Mouse (Mus musculus) stomach, embryonic 14.5 days (tissue): ENCODE measurements around the gene Fdx1. TPM values are rescaled to one million over a fixed set of nuclear protein-coding genes. Genes with fewer than 3 reads are reported as not detected.

Experiments
- ATAC-seq: fragments of 200-750 bp; cut with Nextera tagmentation; 2 replicates; pipeline ENCODE4 v1.8.0; 2017; ENCODE audit warnings: low read depth, moderate TSS enrichment; ENCODE audit not compliant: insufficient number of reproducible peaks, insufficient read depth, low FRiP score
- H3K27ac ChIP-seq: fragments of 300-500 bp; sonication (generic); 2 replicates; pipeline ENCODE4 v1.5.1; 2014; ENCODE audit warnings: mild to moderate bottlenecking, low read length, moderate library complexity, mixed read lengths
- H3K27me3 ChIP-seq: fragments of 300-500 bp; sonication (generic); 2 replicates; pipeline ENCODE4 v1.6.1; 2014; ENCODE audit warnings: low read length, control low read depth, mixed read lengths; ENCODE audit not compliant: control insufficient read depth, insufficient read depth
- H3K36me3 ChIP-seq: fragments of 300-500 bp; sonication (generic); 2 replicates; pipeline ENCODE4 v1.6.1; 2014; ENCODE audit warnings: mild to moderate bottlenecking, control low read depth, low read length, moderate library complexity, mixed read lengths; ENCODE audit not compliant: control insufficient read depth, insufficient read depth
- H3K4me1 ChIP-seq: fragments of 300-500 bp; sonication (generic); 2 replicates; pipeline ENCODE4 v1.6.1; 2014; ENCODE audit warnings: low read length, control low read depth, mixed read lengths; ENCODE audit not compliant: control insufficient read depth, insufficient read depth
- H3K4me2 ChIP-seq: fragments of 300-500 bp; sonication (generic); replicated peaks from 2 replicates; pipeline ENCODE4 v1.6.1; 2014; ENCODE audit warnings: low read depth, low read length, control low read depth
- H3K4me3 ChIP-seq: fragments of 300-500 bp; sonication (generic); 2 replicates; pipeline ENCODE4 v1.5.1; 2014; ENCODE audit warnings: low read depth, low read length, control low read depth
- H3K9ac ChIP-seq: fragments of 300-500 bp; sonication (generic); replicated peaks from 2 replicates; pipeline ENCODE4 v1.6.1; 2014; ENCODE audit warnings: low read depth, mild to moderate bottlenecking, control low read depth, low read length, moderate library complexity, mixed read lengths
- H3K9me3 ChIP-seq: fragments of 300-500 bp; sonication (generic); 2 replicates; pipeline ENCODE4 v1.6.1; 2016; ENCODE audit warnings: low read depth, low read length, control low read depth; ENCODE audit not compliant: control insufficient read depth
- WGBS: fragments of 180-500 bp; shearing (Covaris S2); extraction: QIAGEN DNeasy Blood & Tissue Kit; methylation state at CpG from one replicate; pipeline ENCODE4 v1.1.7; 2014; 5-methylcytosine and 5-hydroxymethylcytosine counted together
- polyA plus RNA-seq: library from polyadenylated mRNA; unstranded; fragments of >200 nt; fragmentation: Nextera tagmentation; extraction: Ambion mirVana; gene quantifications from 2 replicates; pipeline ENCODE4 v1.2.1, GENCODE M21; 2014

The Fdx1 gene
- polyA plus RNA-seq, 1 experiment from 2014 or later = 75.2 TPM

DNA sequence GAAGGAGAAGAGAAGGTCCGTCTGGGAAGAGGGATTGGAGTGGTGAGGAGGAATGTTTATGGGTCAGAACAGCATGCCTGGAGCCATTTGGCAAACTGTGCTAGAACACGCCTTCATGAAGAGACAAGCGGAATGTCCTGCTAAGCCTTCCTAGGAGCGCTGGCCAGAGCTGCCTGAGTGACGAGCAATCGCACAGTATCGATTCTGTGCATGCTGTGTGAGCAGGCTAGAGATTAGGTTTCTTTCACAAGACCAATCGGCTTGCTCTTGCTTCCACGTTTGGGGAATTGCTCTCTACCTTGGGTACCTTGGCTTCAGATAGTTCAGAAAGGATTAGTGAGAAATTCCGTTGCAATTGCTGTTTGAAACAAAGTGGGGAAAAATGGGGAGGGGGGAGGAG lies 35.2 kb downstream of the Fdx1 start:
- no peak for ATAC-seq
- 26% methylated on average over 10 of the region's 10 CpGs for WGBS
- H3K4me1 ChIP-seq = peaks cover 11% of the 10 kb centered on the region
- no peak overlapping the region for H3K4me3 ChIP-seq
- H3K27me3 ChIP-seq = no peaks in the 10 kb centered on the region
- H3K9me3 ChIP-seq = no peaks in the 10 kb centered on the region
- no peak overlapping the region for H3K27ac ChIP-seq
- no peak overlapping the region for H3K9ac ChIP-seq
- H3K36me3 ChIP-seq = no peaks in the 10 kb centered on the region
- H3K4me2 ChIP-seq = no peak overlapping the region

DNA sequence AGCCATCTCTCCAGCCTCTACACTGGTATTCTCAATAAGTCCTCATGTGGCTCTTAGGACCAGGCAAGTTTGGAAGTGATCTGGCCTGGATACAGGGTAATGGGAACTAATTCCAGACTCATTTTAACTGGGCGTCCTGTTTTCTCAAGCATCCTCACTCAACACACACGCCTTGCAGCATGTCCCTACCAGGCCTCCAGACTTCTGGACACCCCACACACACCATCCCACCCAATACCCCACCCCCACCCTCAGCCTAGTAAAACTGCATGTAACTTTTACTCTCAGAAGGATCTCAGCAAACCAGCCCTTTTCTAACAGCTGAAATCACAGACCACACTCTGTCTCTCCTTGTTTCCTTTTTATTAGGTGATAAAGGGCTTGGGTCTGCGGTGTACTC lies 35.7 kb downstream of the Fdx1 start:
- H3K9me3 ChIP-seq = no peaks in the 10 kb centered on the region
- no peak overlapping the region for H3K4me2 ChIP-seq
- 69% methylated on average over 3 of the region's 3 CpGs for WGBS
- H3K27ac ChIP-seq = no peak overlapping the region
- H3K27me3 ChIP-seq = no peaks in the 10 kb centered on the region
- no peak for ATAC-seq
- H3K4me1 ChIP-seq = peaks cover 11% of the 10 kb centered on the region
- H3K36me3 ChIP-seq = no peaks in the 10 kb centered on the region
- no peak overlapping the region for H3K4me3 ChIP-seq
- H3K9ac ChIP-seq = no peak overlapping the region

DNA sequence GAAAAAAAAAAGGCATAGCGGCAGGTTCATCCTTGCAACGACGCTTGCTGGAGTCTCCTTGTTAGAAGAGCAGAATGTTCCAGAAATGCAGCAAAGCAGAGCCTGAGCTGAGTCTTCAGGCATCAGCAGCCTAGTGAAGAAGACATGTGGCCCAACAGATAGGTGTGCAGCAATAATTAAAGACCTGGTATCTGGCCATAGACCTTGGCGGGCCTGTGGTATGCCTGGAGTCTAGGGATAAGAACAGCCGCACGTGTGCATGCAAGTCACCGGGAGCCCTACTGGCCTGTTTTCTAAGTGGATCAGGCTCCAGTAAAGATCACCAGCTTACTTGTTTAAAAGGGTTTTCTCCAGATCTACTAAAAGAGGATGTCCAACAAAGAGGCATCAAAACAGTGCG lies 36.7 kb downstream of the Fdx1 start:
- no peak overlapping the region for H3K9ac ChIP-seq
- no peaks in the 10 kb centered on the region for H3K36me3 ChIP-seq
- 93% methylated on average over 8 of the region's 8 CpGs for WGBS
- no peak overlapping the region for H3K4me3 ChIP-seq
- peaks cover 11% of the 10 kb centered on the region for H3K4me1 ChIP-seq
- H3K27me3 ChIP-seq = no peaks in the 10 kb centered on the region
- H3K27ac ChIP-seq = no peak overlapping the region
- H3K9me3 ChIP-seq = no peaks in the 10 kb centered on the region
- no peak for ATAC-seq
- H3K4me2 ChIP-seq = no peak overlapping the region

DNA sequence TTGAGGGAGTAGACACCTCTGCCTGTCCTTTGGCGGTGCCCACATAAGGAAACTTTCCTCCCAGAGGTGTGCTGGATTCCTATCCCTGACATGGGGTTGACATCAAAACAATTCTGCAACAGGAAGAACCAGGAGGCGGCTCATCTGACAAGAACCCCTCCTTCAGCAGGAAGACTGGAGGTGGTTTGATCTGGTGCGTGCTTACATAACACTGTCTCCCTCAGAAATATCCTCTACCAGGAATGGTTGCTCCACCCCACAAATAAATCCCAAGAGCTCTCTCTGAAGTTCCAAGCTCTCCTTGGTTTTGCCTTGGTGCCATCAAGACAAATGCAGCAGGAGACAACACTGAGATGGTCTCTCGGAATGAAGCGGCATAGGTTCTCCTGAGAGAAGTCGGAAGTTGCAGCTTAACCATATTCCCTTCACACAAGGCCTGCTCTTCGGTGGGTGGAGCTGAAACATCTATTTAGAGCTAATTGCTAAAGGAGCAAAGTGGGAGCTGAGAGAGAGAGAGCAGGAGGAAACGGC lies 38.7 kb downstream of the Fdx1 start:
- 79% methylated on average over 8 of the region's 8 CpGs for WGBS
- no peaks in the 10 kb centered on the region for H3K9me3 ChIP-seq

DNA sequence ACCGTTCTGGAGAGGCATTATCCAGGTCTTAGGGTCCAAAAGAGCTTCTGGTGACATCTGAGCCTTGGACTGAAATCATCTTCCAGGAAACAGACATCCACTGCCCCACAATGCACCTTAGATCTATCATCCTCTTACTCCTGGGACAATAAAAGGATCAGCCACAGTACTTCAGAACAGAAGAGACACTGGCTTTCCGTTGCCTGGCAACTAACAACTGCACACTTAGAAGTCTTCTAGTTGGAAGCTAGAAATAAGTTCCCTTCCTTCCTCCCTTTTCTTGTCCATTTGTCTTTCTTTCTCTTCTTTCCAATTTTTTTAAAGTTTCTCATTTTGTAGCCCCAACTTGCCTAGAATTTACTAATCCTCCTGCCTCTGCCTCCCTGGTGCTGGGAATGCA lies 40.6 kb downstream of the Fdx1 start:
- H3K4me2 ChIP-seq = no peak overlapping the region
- no peak overlapping the region for H3K4me3 ChIP-seq
- 86% methylated on average over 2 of the region's 2 CpGs for whole genome bisulfite sequencing
- H3K36me3 ChIP-seq = no peaks in the 10 kb centered on the region
- peaks cover 4% of the 10 kb centered on the region for H3K4me1 ChIP-seq
- H3K9ac ChIP-seq = no peak overlapping the region
- ATAC-seq = no peak
- no peak overlapping the region for H3K27ac ChIP-seq
- H3K9me3 ChIP-seq = no peaks in the 10 kb centered on the region
- H3K27me3 ChIP-seq = no peaks in the 10 kb centered on the region

More for the DNA sequence above, 38.7 kb downstream of the Fdx1 start:
- Histone ChIP-seq H3K4me2 (no peak overlapping the region), H3K27me3 (no peaks in the 10 kb centered on the region), H3K36me3 (no peaks in the 10 kb centered on the region), H3K27ac (no peak overlapping the region), H3K4me1 (peaks cover 11% of the 10 kb centered on the region), H3K9ac (no peak overlapping the region), H3K4me3 (no peak overlapping the region)
- no peak for ATAC-seq

DNA sequence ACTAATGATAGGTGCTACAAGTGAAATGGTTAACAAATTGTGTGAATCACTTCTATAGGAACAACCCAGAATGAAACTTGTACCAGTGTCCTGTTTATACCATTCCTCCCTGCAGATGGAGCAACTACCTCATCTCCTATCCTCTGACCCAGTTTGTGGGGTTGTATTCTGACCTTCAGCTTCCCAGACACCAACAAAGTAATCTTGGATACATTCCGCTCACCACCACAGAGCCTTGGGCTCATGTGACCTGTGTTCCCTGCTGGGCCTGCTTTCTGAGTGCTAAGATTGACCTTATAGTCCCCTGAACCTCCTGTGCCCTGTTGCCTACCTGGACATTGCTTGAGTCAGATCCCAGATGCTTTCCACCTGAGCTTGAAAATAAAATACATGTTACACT lies 47.8 kb downstream of the Fdx1 start:
- no peaks in the 10 kb centered on the region for H3K27me3 ChIP-seq
- no peak overlapping the region for H3K4me3 ChIP-seq
- H3K4me1 ChIP-seq = no peaks in the 10 kb centered on the region
- H3K36me3 ChIP-seq = no peaks in the 10 kb centered on the region
- H3K27ac ChIP-seq = no peak overlapping the region
- no peak overlapping the region for H3K9ac ChIP-seq
- H3K4me2 ChIP-seq = no peak overlapping the region
- no peak for ATAC-seq
- no peaks in the 10 kb centered on the region for H3K9me3 ChIP-seq
- WGBS = 87% methylated on average over 1 of the region's 1 CpGs

DNA sequence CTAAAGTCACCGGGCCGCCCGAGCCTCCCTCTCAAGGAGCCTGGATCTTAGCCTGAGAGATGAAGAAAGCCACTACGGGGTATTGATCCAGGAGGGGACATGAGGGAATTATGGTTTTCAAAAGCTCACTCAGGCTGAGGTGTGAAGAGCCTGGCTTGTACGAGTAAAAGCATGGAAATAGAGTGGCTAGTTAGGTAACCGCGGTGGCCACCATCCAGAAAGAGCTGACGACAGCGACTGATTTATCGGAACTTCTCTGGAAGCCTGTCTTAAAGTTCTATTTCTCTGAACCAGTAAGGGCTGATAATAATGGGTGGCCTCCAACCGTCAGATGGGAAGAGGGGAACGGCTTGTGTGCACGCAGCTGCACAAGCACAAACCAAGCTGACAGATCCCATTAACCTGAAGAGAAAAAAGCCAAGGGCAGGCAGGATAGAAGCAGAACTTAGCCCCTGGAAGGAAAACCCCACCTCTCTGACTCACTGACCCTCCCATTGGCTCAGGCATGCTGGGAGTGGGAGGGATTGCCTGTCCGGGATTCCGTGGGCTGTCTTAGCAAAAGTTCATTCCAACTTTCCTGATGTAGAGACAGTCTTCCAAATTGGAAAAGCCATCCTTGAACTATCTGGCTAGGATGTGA lies 48.8 kb downstream of the Fdx1 start:
- no peaks in the 10 kb centered on the region for H3K4me1 ChIP-seq
- H3K36me3 ChIP-seq = no peaks in the 10 kb centered on the region
- ATAC-seq = no peak
- whole genome bisulfite sequencing = 66% methylated on average over 15 of the region's 15 CpGs
- no peaks in the 10 kb centered on the region for H3K9me3 ChIP-seq
- no peak overlapping the region for H3K4me2 ChIP-seq
- H3K4me3 ChIP-seq = no peak overlapping the region
- H3K9ac ChIP-seq = no peak overlapping the region
- no peak overlapping the region for H3K27ac ChIP-seq
- H3K27me3 ChIP-seq = no peaks in the 10 kb centered on the region

DNA sequence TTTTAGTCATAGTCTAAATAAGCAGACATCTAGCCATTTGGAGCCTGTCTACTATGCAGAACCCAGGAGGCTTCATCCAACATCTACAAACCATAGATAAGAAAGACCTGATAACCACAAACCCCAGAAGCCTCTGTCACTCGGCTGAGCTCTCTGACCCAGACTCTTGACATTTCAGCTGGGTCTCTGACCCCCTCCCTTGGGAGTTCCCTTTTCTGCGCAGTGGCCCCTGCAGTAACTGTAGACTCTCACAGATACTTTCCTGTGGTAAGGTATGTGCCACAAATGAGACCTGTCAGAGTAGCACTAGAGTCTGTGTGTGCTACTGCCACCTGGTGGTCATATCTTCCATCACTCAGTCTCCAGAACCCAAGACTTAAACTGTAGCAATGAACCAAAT lies 54.5 kb downstream of the Fdx1 start:
- H3K4me2 ChIP-seq = no peak overlapping the region
- 5% methylated on average over 2 of the region's 2 CpGs for WGBS

DNA sequence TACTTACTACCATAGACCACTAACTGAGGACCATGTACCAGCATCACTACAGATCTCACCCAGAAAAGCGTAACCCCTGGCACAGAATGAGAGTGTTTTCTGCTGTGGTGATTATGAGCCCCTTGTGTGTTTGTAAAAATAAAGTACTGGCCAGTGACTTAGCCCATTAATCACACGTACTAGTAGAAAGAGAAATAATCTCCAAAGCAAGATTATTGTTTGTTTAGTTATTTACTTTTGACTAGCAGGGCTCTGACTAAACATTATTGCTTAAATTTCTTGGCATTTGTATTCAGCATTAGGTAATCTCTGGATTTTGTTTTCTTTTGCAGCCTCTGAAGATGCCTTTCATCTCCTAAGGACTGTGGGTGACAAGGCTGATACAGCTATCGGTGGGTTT lies 55.1 kb downstream of the Fdx1 start:
- Histone ChIP-seq H3K27me3 (no peaks in the 10 kb centered on the region), H3K36me3 (no peaks in the 10 kb centered on the region), H3K27ac (no peak overlapping the region), H3K4me1 (no peaks in the 10 kb centered on the region), H3K4me2 (no peak overlapping the region), H3K9me3 (no peaks in the 10 kb centered on the region), H3K4me3 (no peak overlapping the region), H3K9ac (no peak overlapping the region)
- ATAC-seq = no peak
- 62% methylated on average over 3 of the region's 3 CpGs for WGBS

More for the DNA sequence above, 54.5 kb downstream of the Fdx1 start:
- H3K9ac ChIP-seq = no peak overlapping the region
- no peaks in the 10 kb centered on the region for H3K36me3 ChIP-seq
- no peak overlapping the region for H3K4me3 ChIP-seq
- ATAC-seq = peak; percentile 67; the same call in 1 of the 2 replicates
- H3K27ac ChIP-seq = no peak overlapping the region
- H3K4me1 ChIP-seq = no peaks in the 10 kb centered on the region
- no peaks in the 10 kb centered on the region for H3K9me3 ChIP-seq
- no peaks in the 10 kb centered on the region for H3K27me3 ChIP-seq
